Mouse (Mus musculus): Measurements from ENCODE around the gene Dcaf1.
A peak's percentile ranks its signal among the peaks of the same experiment; 100 is the strongest.

The Dcaf1 gene

GRCm38 (mm10) chr9:106821618-106822380, at the start of gene Dcaf1:
Gene Dcaf1 (plus strand): TSS chr9:106821874.
- DNase-seq (ENCODE audit: low spot score), result peak; percentile 93

DNA sequence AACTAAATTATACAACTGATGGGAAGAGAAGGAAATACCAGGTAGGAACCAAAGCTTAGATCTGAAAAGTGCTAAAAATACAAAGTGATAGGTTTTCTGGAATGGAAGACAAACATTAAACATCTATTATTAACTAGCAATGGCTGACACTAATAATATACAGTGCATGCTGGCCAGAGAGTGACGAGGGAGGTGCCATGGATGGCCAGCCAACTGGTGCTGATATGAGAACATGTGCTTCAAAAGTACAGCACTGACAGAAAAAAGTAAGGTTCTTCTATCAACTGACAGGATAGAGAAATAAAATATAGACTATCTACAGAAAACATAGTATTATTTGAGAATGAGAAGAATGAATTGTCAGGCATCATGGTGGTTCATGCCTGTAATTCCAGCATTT, 45.6 kb upstream of the Dcaf1 start:
- DNase-seq (ENCODE audit: low spot score), result no peak

DNA sequence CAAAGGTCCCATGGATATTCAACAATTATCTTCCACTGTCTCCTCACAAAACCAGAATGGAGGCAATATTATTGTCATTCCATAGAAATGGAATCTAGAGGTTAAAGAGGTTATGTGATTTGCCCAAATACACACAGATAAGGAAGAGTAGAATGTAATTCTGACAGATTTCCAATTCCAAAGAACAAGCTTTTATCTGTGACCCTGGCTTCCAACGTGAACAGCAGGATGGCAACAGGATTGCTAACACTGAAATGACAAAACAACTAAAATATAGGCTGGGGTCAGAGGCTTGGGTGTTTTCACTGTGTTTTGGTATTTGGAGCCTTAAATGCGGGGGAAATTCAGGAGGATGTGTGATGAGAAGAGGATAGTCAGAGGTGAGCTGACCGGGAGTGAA, 44.3 kb upstream of the Dcaf1 start:
- DNase-seq (ENCODE audit: low spot score), result no peak

DNA sequence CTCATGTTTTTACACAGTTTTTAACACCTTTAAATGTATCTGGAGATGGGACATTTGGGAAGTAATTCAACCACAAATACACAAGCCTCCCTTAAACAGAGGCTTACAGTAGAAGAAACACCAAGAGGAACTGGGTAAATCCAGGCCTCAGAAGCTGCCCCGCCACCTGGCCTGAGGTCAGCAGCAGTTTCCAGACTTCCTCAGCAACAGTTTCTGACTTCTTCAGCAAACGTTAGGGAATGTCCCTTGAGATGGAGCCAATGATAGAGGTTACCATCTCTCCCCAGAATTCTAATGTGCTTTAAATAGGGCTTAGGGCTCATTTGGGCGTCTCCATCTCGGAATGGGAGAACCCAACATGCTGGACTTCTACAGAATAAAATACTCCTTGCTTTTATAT, 43.4 kb upstream of the Dcaf1 start:
- no peak for DNase-seq (ENCODE audit: low spot score)

DNA sequence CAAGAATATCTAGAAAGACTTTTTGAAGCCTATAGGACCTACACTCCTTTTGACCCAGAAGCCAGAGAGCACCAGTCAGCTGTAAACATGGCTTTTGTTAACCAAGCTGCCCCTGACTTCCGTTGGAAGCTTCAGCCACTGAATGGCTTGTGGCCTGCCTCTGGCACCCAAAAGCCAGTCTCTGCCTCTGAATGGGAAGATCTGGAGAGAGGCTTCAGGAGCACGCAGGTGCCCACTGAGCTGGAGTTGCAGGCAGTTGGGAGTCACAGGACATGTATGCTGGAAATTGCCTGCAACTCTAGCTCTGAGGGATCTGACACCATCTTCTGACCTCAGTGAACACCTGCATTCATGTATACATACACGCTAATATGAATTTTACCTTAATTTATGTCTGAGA, 41.6 kb upstream of the Dcaf1 start:
- no peak for DNase-seq (ENCODE audit: low spot score)

GRCm38 (mm10) chr9:106783554-106783953, 38.1 kb upstream of the Dcaf1 start:
- no peak for DNase-seq (ENCODE audit: low spot score)

DNA sequence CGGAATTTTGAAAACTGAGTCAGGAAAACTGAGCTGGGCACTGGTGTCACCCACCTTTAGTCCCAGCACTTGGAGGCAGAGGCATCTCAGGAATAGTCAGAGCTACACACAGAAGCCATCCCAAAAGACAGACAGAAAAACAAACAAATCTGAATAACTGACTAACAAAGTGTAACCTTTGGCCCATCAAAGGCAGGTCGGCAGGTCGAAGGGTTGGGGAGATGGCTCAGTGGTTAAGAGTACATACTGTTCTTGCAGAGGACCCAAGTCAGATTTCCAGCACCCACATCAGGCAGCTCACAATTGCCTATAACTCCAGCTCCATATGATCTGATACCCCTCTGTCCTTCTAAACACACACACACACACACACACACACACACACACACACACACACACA, 36.5 kb upstream of the Dcaf1 start:
- no peak for DNase-seq (ENCODE audit: low spot score)

GRCm38 (mm10) chr9:106787979-106788811, 33.5 kb upstream of the Dcaf1 start:
- no peak for DNase-seq (ENCODE audit: low spot score)

DNA sequence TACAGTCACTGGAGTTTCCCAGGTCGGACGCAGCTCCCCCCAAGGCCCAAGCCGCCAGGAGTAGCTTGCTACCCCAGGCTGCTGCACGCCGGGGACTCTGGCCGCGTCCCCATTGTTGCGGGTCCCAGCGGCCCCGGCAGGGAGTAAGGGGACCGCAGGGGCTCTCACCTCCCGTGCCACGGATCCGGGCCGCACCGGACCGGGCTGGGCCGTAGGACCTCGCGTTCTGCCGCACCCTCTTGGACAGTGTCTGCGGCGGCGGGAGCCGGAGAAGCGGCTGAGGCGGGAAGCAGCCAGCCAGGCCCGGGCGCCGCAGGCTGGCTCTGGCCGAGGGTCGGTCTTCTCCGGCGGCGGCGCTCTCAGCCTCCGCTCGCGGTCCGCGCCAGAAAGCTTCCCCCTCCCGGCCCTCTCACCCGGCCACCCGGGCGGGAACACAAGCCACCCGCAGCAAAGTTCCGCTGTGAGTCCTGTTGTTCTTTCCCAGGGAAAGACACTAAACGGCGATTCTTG, 32.8 kb upstream of the Dcaf1 start, which contains the start of gene Rad54l2:
TSS of gene Rad54l2 (minus strand) at position 383 of the 510 bp plus-strand sequence.
- DNase-seq (ENCODE audit: low spot score), result peak; percentile 58

DNA sequence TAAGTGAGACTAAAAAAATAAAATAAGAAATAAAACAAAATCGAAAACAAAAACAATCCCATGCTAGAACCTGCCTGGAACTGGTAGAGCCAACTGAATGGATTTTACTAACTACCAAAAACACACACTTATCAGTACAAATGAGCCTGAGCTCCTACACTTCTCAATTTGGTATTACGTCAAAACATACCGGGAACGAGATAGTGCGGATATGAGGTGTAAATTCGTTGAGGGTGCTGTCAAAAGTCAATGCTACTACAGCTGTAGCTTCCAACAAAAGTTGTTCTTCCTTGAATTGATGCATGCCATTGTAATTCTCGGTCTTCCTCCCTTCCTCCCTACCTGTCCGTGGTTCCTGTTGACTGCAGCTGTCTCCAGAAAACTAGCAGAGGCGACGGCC, 32.3 kb upstream of the Dcaf1 start:
- DNase-seq (ENCODE audit: low spot score), result no peak

GRCm38 (mm10) chr9:106790831-106791230, 30.8 kb upstream of the Dcaf1 start:
- no peak for DNase-seq (ENCODE audit: low spot score)

- no peak for DNase-seq (ENCODE audit: low spot score)
Measured at GRCm38 (mm10) chr9:106806503-106806902, 15.2 kb upstream of the Dcaf1 start.

DNA sequence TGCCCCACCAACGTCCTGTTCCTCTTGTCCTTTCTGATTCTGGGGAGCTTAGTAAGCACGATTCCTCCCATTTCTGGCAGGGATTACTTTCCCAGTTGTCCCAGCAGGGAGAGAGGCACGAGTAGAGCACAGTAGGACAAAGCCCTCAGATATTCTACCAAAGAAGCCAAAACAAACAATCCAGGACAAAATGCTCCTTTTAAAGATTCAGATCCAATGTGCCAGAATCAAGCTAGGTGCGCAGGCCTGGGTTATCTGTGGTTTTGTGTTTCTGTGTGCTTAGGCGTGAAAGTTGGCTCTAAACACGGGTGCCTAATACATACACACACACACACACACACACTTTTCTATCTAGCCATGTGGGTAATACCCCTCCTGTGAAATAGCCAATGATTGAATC, 3.5 kb upstream of the Dcaf1 start:
- DNase-seq (ENCODE audit: low spot score), result no peak

DNA sequence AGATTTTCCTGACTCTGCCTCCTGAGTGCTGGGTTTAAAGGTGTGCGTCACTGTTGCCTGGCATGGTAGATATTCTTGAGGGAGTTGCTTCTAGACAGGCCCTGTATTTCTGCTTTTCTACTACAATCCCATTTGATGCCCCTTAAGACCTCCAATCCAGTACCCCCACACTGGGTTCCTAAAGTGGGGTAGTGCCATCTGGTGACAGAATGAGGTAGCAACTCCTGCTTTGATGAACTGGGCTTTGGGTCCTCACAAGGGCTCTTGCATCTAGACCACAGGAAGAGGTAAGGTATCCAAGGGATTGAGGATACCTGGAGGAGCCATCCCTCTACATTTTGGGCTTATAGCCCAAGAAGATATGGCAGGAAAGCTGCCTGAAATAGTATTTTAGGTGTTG, 2.5 kb upstream of the Dcaf1 start:
- DNase-seq (ENCODE audit: low spot score), result no peak

GRCm38 (mm10) chr9:106821050-106821617, 540 bp upstream of the Dcaf1 start:
- no peak for DNase-seq (ENCODE audit: low spot score)

DNA sequence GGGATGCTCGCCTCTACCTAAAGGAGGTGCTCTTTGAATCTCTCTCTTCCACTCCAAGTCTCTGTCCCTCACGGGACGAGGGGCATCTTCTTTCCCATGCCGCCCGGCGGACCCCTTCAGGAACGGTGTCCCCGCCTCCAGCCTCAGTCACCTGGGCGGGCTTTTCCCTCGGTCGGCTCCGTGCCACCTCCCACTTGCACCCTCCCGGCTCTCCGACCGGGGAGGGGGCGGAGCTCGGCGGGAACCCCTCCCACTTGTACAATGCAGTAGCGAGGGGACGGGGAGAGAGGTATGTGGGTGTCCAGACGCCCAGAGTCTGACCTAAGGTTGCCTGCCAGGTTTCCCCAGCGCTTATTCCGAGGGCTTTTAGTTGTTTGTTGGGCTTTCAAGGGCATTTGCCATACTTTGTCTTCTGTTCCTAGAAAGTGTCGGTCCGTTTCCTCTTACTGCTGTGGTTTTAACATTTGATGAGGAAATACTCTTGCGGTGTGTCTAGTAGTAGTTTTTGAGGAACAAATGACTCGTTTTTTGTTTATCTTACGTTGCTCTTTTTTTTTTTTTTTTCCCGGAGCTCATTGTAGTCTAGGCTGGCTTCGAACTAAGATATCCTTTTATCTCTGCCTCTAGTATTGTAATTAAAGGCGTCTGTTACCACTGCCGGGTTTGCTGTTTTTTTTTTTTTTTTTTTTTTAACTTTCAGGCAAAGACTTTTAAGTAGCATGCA, 869 bp downstream of the Dcaf1 start:
- DNase-seq (ENCODE audit: low spot score), result peak; percentile 59

GRCm38 (mm10) chr9:106840569-106840968, 18.9 kb downstream of the Dcaf1 start:
- no peak for DNase-seq (ENCODE audit: low spot score)

- no peak for DNase-seq (ENCODE audit: low spot score)
Measured at GRCm38 (mm10) chr9:106842800-106843199, 21.1 kb downstream of the Dcaf1 start.

- DNase-seq (ENCODE audit: low spot score), result no peak
Measured at GRCm38 (mm10) chr9:106856664-106857063, 35.0 kb downstream of the Dcaf1 start.

DNA sequence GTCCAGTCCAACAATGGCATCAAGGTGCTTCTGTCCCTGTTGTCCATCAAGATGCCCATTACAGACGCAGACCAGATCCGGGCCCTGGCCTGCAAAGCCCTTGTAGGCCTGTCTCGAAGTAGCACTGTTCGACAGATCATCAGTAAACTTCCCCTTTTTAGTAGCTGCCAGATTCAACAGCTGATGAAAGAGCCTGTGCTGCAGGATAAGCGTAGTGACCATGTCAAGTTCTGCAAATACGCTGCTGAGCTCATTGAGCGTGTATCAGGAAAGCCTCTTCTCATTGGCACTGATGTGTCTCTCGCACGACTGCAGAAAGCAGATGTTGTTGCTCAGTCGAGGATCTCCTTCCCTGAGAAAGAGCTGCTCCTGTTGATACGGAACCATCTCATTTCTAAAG, 36.4 kb downstream of the Dcaf1 start:
- DNase-seq (ENCODE audit: low spot score), result no peak

DNA sequence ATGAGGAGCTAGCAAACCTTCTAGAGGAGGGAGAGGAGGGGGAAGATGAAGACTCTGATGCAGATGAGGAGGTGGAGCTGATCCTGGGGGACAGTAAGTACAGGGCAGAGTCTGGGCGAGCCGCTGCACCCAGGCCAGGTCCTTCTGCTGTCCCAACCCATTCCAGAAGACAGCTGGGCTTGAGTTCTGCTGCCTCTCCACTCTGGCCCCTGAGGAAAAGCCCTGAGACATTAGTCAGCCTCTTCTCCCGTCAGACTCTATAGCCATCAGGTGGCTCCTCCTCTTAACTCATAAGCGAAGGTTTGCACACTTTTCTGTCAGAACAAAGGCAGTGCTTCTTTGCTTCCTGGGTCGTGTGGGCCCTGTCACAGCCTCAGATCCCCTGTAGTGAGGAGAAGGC, 52.5 kb downstream of the Dcaf1 start:
- DNase-seq (ENCODE audit: low spot score), result no peak

- no peak for DNase-seq (ENCODE audit: low spot score)
Measured at GRCm38 (mm10) chr9:106876666-106877065, 55.0 kb downstream of the Dcaf1 start.

Measured in left cerebral cortex, adult 11 months (tissue).